Mouse (Mus musculus) CD8-positive naive resting alpha-beta T cell, adult 2 months (primary cell): ENCODE results near the gene Srcin1.

Experiments used
- DNase-seq, 2 experiments: peaks; one replicate each; pipeline ENCODE4 v3.0.0; 2022; ENCODE audit warnings: low read depth in 2 of 2, low spot score in 2 of 2

Gene Srcin1

DNA sequence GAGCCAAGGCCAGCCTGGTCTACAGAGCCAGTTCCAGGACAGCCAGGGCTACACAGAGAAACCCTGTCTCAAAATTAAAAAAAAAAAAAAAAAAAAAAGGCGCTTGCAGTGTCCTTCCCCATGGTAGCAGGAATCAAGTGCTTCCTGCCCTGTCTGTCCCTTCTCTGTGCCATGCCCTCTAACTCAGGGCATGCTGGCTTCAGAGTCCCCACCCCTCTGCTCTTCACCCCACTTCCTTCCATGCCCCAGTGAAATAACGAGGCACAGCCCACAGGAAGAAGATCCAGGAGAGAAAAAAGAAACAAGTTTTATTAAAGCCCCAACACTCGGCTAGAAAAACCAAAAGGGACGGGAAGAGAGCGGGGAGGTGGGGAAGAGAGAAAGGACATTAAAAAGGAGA is 66.9 kb downstream of the Srcin1 start:
- no peak for DNase-seq

- no peak for DNase-seq
These were observed 67.8 kb downstream of the Srcin1 start for GRCm38 (mm10) chr11:97508198-97508597.

DNA sequence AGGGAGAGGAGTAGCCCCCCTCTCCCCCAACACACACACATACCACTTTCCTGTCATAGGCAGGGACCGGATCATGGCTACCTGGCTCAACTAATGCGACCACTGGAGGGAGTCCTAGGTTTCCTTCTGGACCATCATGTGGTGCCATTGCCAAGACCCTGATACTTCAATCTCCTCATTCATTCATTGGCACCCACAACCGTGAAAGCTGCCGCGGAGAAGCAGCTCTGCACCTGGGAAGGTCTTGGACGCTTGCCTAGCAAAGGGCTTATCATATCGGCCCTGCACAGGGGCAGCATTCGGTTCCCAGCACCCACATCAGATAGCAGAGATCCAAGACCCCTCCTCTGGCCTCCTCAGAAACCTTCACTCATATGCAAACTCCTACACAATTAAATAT is 69.7 kb downstream of the Srcin1 start:
- DNase-seq: no peak

DNA sequence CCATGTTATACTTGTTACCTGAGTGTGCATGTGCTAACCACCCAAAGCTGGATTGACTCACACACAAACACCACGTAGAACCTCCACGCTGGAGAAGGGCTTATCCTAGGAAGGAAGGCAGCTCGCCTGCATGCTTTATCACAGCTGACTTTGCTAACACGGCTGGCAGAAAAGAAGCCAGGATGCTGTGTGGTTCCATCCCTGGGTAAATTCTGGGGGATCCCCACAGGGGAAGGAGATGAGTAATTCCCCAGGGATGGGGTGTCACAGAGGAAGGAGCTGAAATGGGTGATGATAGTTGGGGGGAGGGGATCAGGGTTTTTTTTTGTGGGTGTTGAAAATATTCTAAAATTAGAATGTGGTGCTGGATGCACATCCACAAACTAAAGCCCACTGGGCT is 70.2 kb downstream of the Srcin1 start:
- no peak for DNase-seq

DNA sequence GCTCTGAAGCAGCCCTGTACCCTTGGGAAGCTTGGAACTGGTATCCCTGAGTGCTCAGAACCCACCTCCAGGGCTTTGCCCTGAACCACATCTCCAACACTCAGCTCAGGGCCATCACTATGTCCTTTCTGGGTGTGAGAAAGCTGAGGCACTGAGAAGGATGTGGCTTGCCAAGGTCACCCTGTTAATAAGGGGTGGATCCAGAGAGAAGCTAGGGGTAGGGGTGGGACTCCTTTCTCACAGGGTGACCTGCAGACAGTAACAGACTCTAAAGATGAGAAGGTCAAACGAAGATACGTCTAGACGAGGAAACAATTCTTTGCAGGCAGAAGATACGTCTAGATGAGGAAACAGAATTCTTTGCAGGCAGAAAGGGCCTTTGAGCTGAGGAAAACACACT is 73.1 kb downstream of the Srcin1 start:
- DNase-seq: no peak

DNA sequence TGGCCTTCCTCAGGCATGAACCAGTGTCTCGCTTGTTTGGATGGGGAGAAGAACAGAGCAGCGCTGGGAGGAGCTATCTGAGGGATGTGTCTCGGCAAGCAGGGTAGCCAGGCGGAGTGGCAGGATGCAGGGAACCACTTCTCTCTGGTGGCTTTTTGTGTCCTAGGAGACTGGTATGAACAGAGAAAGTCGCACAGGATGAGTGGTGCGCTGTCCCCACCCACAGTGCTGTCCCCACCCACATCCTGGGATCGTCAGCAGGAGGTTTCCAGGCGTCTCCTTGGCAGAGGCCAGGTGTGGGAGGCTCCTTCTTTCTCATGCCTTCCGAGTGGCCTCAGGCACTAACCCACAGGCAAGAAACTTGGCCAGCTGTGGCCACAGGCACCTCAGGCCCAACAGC is 73.6 kb downstream of the Srcin1 start:
- no peak for DNase-seq

GRCm38 (mm10) chr11:97500720-97501448 is 75.1 kb downstream of the Srcin1 start:
- no peak for DNase-seq

GRCm38 (mm10) chr11:97499865-97500719 is 75.9 kb downstream of the Srcin1 start, which contains the start of gene 4933428G20Rik:
Gene 4933428G20Rik (minus strand): TSS chr11:97500340.
- no peak for DNase-seq

- no peak for DNase-seq
These were observed 78.4 kb downstream of the Srcin1 start for GRCm38 (mm10) chr11:97497543-97497942.

DNA sequence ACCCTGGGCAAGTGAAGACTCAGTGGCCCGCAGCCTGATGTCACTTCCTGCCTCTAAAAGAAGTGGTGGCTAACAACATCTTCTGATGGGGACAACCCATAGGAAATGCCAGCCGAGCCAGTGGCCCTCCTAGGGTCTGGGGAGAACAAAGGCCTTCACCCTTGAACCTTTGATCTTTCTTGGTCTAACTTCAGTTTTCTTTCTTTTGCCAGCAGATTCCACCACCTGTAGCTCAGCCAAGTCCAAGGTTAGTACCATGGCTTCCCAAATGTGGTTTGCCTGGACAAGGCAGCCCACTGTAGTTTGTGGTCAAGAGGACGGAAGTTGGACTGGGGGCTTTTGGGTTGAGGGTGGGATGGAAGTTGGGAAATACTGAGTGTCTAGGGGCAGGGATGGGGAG is 83.2 kb downstream of the Srcin1 start:
- no peak for DNase-seq

DNA sequence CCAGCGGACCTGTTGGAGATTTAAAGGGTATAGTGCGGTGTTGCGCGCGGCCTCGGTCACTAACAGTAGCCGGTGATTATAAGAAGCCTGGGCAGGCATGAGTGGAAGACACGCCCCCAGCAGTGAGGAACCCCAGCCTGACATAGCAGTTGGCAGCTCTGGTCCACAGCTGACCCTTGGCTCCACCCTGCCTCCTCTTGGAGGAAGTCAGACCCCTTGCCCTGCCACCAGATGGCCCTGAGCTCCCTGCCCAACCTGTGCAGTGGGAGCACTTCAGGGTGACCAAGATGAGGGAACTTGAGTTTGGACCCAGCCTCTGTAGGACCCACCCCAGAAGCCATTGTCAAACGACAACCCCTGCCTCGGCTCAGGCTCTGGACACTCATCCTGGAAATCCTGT is 84.3 kb downstream of the Srcin1 start:
- DNase-seq: no peak

DNA sequence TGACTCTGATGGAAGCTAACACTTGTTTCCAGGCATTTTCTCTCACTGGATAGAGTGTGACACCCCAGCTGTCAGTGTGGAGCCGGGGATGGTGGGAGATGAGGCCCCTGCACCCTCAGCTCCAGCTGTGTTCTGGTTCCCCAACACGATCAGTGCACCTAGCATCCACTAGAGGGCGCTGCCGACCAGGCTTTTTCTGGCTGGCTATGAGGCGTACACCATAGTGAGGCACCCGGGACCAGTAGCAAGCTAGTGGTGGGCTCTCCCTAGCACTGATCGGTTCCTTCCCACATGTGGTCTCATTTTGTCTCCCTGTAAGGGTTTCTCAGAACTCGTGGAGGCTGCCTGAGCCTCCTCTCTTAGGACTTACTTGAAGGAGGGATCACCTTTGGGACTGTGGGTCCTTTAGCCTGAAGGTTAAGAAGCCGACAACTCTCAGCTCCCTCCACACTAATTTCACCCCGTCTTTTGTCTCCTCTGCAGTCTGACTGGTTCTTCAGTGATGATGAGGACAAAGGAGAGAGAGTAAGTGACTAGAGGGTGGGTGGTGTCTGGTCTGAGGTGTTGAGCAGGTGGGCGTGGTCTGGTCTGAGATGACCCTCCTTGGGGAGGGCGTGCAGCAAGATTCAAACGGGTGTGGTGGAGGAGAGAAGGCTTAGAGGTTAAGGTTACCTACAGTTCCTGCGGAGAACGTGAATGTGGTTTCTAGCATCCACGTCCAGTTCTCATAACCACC is 86.2 kb downstream of the Srcin1 start:
- DNase-seq: peak; percentile 78 to 82

DNA sequence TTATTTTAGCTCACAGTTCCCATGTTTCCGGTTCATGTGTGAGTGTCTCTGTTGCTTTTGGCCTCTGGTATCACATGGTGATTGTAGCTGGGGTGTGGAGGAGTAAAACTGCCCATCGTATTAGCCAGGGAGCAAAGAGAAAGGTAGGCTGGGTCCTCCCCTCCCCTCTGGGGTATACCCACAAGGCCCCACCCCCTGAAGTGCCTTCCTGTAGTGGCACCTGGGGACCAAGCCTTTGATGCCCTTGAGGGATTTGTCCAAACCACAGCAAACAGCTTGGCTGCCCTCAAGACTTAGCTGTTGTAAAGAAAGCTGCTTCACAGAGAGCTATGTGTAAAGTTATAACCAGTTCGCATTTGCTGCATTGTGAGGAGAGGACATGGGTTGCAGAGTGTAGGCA is 88.3 kb downstream of the Srcin1 start:
- DNase-seq: no peak

- DNase-seq: no peak
These were observed 90.3 kb downstream of the Srcin1 start for GRCm38 (mm10) chr11:97485661-97486060.

DNA sequence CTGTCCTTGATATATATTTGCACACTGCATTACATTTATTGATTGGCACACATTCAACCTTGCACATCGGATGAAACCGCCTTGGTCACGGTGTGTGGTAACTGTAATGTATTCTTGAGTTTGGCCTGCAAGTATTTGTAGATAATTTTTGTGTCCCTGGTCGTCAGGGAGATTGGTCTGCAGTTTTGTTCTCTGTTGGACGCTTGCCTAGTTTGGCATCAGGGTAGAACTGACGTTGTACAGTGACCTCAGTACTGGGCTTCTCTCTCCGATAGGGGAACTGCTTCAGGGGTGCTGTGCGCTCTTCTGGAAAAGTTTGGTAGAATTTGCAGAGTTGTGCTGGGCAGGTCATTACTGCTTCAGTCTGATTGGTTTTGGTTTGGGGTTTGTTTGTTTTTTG is 96.2 kb downstream of the Srcin1 start:
- DNase-seq: no peak

DNA sequence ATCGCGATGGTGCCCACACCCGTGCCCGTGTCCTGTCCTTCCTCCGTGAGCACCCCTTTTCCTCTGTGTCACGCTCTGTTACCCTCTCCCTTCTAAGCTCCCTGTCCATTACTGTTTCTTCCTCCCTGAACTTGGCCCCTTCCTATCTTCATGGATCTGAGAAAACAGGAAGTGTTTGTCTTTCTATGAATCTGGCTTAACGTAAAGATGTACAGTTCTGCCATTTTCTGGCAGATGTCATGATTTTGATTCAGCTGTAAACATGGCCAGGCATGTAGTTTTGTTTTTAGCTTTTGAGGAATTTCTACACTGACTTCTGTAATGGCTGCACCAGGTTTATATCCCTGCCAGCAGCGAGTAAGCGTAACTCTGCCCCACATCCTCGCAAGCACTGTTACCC is 96.9 kb downstream of the Srcin1 start:
- no peak for DNase-seq

DNA sequence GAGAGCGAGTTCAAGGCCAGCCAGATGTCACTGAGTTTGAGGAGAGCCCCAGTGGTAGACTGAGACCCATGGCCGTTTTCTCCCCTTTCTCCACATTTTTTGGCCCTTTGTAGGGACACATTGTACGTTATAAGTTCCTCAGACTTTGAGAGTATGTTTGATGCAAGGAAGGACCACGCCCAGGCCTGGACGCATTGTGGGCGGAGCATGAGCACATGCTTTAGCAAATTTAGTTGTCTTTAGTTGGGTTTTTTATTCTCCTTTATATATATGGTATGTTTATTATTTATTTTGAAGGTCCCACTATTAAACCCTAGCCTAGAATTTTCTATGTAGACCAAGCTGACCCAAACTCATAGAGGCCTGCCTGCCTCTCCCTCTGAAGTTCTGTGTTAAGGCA is 97.6 kb downstream of the Srcin1 start:
- DNase-seq: no peak

DNA sequence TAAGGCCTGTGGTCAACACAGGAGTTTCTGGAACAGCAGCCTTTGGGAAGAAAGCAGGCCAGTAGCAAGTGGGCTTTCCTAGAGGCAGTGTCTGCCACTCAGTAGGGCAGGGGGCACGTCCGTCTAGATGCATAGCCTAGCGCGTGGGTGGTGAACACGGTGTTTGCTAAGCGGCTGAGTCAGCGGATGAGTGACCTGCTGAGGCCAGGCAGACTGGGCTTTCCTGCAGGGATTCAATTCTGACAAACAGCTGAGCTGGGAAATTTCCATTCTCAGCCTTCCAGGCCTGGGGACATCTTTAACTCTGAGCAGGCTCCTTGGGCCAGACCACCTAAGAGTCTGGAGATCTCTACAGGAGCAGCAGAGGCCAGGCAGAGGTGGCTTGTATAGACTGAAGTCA is 98.6 kb downstream of the Srcin1 start:
- DNase-seq: no peak

GRCm38 (mm10) chr11:97476334-97477095 is 99.5 kb downstream of the Srcin1 start:
- DNase-seq: peak; percentile 58 to 71

DNA sequence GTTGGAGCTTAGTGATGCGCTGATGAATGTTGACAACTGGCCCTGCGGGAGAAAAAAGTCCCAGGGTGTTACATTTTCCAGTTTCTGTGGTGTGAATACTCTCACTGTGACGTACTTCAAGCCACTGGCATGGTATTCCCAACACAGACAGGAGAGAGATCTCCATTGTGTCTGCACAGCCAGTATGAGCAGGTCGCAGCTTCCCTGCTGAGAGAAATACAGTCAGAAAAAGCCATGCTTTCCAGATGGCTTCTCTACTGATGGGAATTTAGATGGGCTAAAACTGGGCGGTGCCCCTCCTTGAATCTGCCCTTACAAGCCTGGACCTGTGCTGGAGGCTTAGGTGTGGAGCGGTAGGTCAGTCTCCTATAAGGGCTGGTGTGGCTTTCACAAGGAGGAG is 104.7 kb downstream of the Srcin1 start:
- DNase-seq: no peak

- no peak for DNase-seq
These were observed 106.2 kb downstream of the Srcin1 start for GRCm38 (mm10) chr11:97469828-97470227.
